Mouse (Mus musculus) liver, embryonic 14.5 days (tissue): ENCODE results near the gene Vat1.

Experiments
- CTCF ChIP-seq: IDR thresholded peaks from 2 replicates; pipeline ENCODE4 v1.5.1; 2016; ENCODE audit warnings: antibody characterized with exemption, low read depth, control low read depth
- EP300 ChIP-seq: IDR thresholded peaks from 2 replicates; pipeline ENCODE4 v1.6.1; 2016; ENCODE audit warnings: antibody characterized with exemption, low read depth

DNA sequence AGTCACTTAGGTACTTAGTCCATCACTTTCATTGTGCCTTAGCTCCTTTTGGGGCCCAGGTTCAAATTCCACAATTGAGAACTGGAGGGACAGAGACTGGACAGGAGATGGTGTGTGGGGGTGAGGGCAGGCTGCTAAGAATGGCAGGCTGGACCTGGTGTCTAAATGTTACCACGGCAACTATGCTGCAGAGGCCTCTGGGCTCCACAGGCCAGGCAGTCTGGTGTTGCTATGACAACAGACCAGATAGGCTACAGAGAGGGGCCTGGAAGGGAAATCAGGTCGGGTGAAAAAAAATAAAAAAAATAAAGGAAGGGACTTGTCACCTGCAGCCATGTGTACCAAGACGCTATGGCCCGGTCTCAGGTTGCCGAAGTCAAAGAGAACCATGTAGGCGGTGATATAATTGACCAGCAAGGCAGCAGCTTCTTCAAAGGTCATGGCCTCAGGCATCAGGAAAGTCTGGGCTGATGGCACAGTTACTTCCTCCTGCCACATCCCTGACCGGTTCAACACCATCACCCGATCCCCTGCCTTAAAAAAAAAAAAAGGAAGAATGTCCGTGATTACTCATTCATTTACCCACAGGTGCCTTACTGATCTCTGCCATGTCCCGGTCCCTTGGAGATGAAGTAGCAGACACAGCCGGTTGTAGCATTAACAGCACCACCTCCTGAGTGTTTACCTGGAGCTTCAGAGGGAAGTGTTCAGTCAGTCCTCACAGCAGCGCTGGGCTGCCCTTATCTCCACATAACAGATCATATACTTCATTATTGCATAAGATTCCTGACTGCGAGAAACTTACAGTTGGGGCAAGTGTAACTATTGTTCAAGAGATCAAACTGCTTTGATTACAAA lies 3.2 kb downstream of the Vat1 start:
- TF ChIP-seq EP300 (peak; percentile 36; the same call in 1 of the 2 replicates), CTCF (no peak)
